Mouse (Mus musculus) hindbrain, postnatal 0 days (tissue): ENCODE measurements around the gene Atp1a4. TPM values are rescaled to one million over a fixed set of nuclear protein-coding genes. Genes with fewer than 3 reads are reported as not detected.
A peak's percentile ranks its signal among the peaks of the same experiment; 100 is the strongest.

ENCODE experiments used
- ATAC-seq: fragments of 200-750 bp; cut with Nextera tagmentation; 2 replicates; pipeline ENCODE4 v1.8.0; 2017; ENCODE audit warnings: mild to moderate bottlenecking, moderate TSS enrichment, moderate library complexity
- DNase-seq: peaks from one replicate; pipeline ENCODE4 v3.0.0-alpha.2; 2015; ENCODE audit warnings: low spot score
- H3K27ac ChIP-seq: fragments of 300-500 bp; sonication (generic); 2 replicates; pipeline ENCODE4 v1.5.1; 2014; ENCODE audit warnings: mild to moderate bottlenecking
- H3K27me3 ChIP-seq: fragments of 300-500 bp; sonication (generic); 2 replicates; pipeline ENCODE4 v1.6.1; 2014; ENCODE audit warnings: low read length, mixed read lengths; ENCODE audit not compliant: insufficient read depth
- H3K36me3 ChIP-seq: fragments of 300-500 bp; sonication (generic); 2 replicates; pipeline ENCODE4 v1.6.1; 2014; ENCODE audit warnings: low read length, mixed read lengths; ENCODE audit not compliant: insufficient read depth
- H3K4me1 ChIP-seq: fragments of 300-500 bp; sonication (generic); 2 replicates; pipeline ENCODE4 v1.6.1; 2014; ENCODE audit warnings: antibody characterized with exemption, low read length, mixed read lengths; ENCODE audit not compliant: insufficient read depth
- H3K4me2 ChIP-seq: fragments of 300-500 bp; sonication (generic); 2 replicates; pipeline ENCODE4 v1.6.1; 2014; ENCODE audit warnings: low read depth, mild to moderate bottlenecking, low read length, moderate library complexity, mixed read lengths
- H3K4me3 ChIP-seq: fragments of 300-500 bp; sonication (generic); 2 replicates; pipeline ENCODE4 v1.5.1; 2014; ENCODE audit warnings: low read length
- H3K9ac ChIP-seq: fragments of 300-500 bp; sonication (generic); replicated peaks from 2 replicates; pipeline ENCODE4 v1.6.1; 2014; ENCODE audit warnings: mild to moderate bottlenecking, low read length, moderate library complexity, mixed read lengths
- H3K9me3 ChIP-seq: fragments of 300-500 bp; sonication (generic); 2 replicates; pipeline ENCODE4 v1.6.1; 2016; ENCODE audit warnings: low read length, mixed read lengths
- CTCF ChIP-seq: IDR thresholded peaks from 2 replicates; pipeline ENCODE4 v1.5.1; 2016; ENCODE audit warnings: antibody characterized with exemption, control low read depth, low read depth
- WGBS: fragments of 180-500 bp; shearing (Covaris S2); extraction: QIAGEN DNeasy Blood & Tissue Kit; methylation state at CpG from one replicate; pipeline ENCODE4 v1.1.7; 2014; 5-methylcytosine and 5-hydroxymethylcytosine counted together
- polyA plus RNA-seq: library from polyadenylated mRNA; unstranded; fragments of >200 nt; fragmentation: Nextera tagmentation; extraction: Ambion mirVana; gene quantifications from 2 replicates; pipeline ENCODE4 v1.2.1, GENCODE M21; 2015
- total RNA-seq: library from RNA; depleted of rRNA; stranded (reverse); fragments of >200 nt; gene quantifications from 2 replicates; pipeline ENCODE4 v1.2.3, GENCODE M21; 2014

Atp1a4 gene
- total and polyA plus RNA-seq, 2 experiments from 2014 or later = 0.05 to 0.10 TPM

- ATAC-seq (no peak), DNase-seq (no peak)
- no peak for TF ChIP-seq CTCF
- no peaks in the 10 kb centered on the region; the same call in 1 of the 2 replicates for H3K36me3 ChIP-seq
- H3K4me2 ChIP-seq = no peak overlapping the region
- H3K9me3 ChIP-seq = no peaks in the 10 kb centered on the region
- no peak overlapping the region for H3K4me3 ChIP-seq
- H3K9ac ChIP-seq = no peak overlapping the region
- WGBS = 82% methylated on average over 14 of the region's 14 CpGs
- H3K4me1 ChIP-seq = no peaks in the 10 kb centered on the region; the same call in 1 of the 2 replicates
- H3K27ac ChIP-seq = no peak overlapping the region
- no peaks in the 10 kb centered on the region for H3K27me3 ChIP-seq
These were observed 26.0 kb upstream of the Atp1a4 start for GRCm38 (mm10) chr1:172284221-172284620.

DNA sequence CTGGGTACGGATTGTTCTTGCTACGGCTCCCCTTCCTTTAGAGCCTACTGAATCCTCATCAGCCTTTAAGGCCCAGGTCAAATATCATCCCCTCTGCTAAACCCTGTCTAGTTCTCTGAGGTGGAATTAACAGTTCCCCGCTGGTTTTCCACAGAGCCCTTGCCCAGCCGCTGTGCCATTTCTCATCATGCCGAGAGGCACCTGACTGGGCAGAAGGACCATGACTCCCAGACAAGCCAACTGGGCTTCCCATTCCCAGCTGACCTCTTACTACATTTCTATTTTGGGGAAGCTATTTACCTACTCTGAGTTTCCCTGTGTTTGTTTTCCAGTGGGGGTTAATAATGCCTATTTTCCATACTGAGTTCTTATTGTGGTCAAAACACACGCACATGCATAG lies 24.9 kb upstream of the Atp1a4 start:
- no peaks in the 10 kb centered on the region for H3K27me3 ChIP-seq
- TF ChIP-seq CTCF = no peak
- WGBS = 74% methylated on average over 6 of the region's 6 CpGs
- no peak for DNase-seq
- H3K27ac ChIP-seq = peak overlapping the region; percentile 32; the same call in 1 of the 2 replicates
- H3K4me2 ChIP-seq = no peak overlapping the region
- H3K4me1 ChIP-seq = no peaks in the 10 kb centered on the region; the same call in 1 of the 2 replicates
- H3K9me3 ChIP-seq = no peaks in the 10 kb centered on the region
- no peak for ATAC-seq
- no peaks in the 10 kb centered on the region; the same call in 1 of the 2 replicates for H3K36me3 ChIP-seq
- H3K9ac ChIP-seq = no peak overlapping the region
- H3K4me3 ChIP-seq = no peak overlapping the region

GRCm38 (mm10) chr1:172281522-172282254 lies 23.5 kb upstream of the Atp1a4 start:
- no peaks in the 10 kb centered on the region; the same call in 1 of the 2 replicates for H3K4me1 ChIP-seq
- peak; percentile 45 for DNase-seq
- H3K9ac ChIP-seq = no peak overlapping the region
- H3K36me3 ChIP-seq = no peaks in the 10 kb centered on the region; the same call in 1 of the 2 replicates
- WGBS = 70% methylated on average over 10 of the region's 10 CpGs
- no peak for ATAC-seq
- no peaks in the 10 kb centered on the region for H3K27me3 ChIP-seq
- H3K4me2 ChIP-seq = no peak overlapping the region
- no peak overlapping the region for H3K4me3 ChIP-seq
- H3K9me3 ChIP-seq = no peaks in the 10 kb centered on the region
- TF ChIP-seq CTCF = peak; percentile 44
- peak overlapping the region; percentile 32; the same call in 1 of the 2 replicates for H3K27ac ChIP-seq

GRCm38 (mm10) chr1:172279768-172280509 lies 21.7 kb upstream of the Atp1a4 start:
- 72% methylated on average over 16 of the region's 16 CpGs for WGBS

GRCm38 (mm10) chr1:172278328-172278727 lies 20.1 kb upstream of the Atp1a4 start:
- Histone ChIP-seq H3K9me3 (no peaks in the 10 kb centered on the region), H3K9ac (no peak overlapping the region), H3K27me3 (no peaks in the 10 kb centered on the region), H3K4me2 (no peak overlapping the region), H3K4me1 (no peaks in the 10 kb centered on the region; the same call in 1 of the 2 replicates), H3K4me3 (no peak overlapping the region), H3K27ac (no peak overlapping the region), H3K36me3 (no peaks in the 10 kb centered on the region; the same call in 1 of the 2 replicates)
- ATAC-seq (no peak), DNase-seq (no peak)
- TF ChIP-seq CTCF = no peak
- WGBS = 83% methylated on average over 13 of the region's 13 CpGs

More at GRCm38 (mm10) chr1:172279768-172280509, 21.7 kb upstream of the Atp1a4 start:
- ATAC-seq (peak; percentile 50), DNase-seq (no peak)
- no peaks in the 10 kb centered on the region; the same call in 1 of the 2 replicates for H3K36me3 ChIP-seq
- no peak for TF ChIP-seq CTCF
- H3K27ac ChIP-seq = peak overlapping the region; percentile 56
- no peak overlapping the region for H3K4me3 ChIP-seq
- no peak overlapping the region for H3K4me2 ChIP-seq
- H3K27me3 ChIP-seq = no peaks in the 10 kb centered on the region
- no peaks in the 10 kb centered on the region; the same call in 1 of the 2 replicates for H3K4me1 ChIP-seq
- no peak overlapping the region for H3K9ac ChIP-seq
- H3K9me3 ChIP-seq = no peaks in the 10 kb centered on the region

- no peaks in the 10 kb centered on the region; the same call in 1 of the 2 replicates for H3K4me1 ChIP-seq
- WGBS = 75% methylated on average over 3 of the region's 3 CpGs
- H3K36me3 ChIP-seq = no peaks in the 10 kb centered on the region; the same call in 1 of the 2 replicates
These were observed 19.0 kb upstream of the Atp1a4 start for GRCm38 (mm10) chr1:172277172-172277571.

More at GRCm38 (mm10) chr1:172277172-172277571, 19.0 kb upstream of the Atp1a4 start:
- Histone ChIP-seq H3K4me3 (no peak overlapping the region), H3K27ac (no peak overlapping the region), H3K4me2 (no peak overlapping the region), H3K27me3 (no peaks in the 10 kb centered on the region), H3K9ac (no peak overlapping the region), H3K9me3 (no peaks in the 10 kb centered on the region)
- DNase-seq (no peak), ATAC-seq (no peak)
- TF ChIP-seq CTCF = no peak
